Mouse (Mus musculus) forebrain, embryonic 10.5 days (tissue): ENCODE results near the gene Furin. TPM values are rescaled to one million over a fixed set of nuclear protein-coding genes. Genes with fewer than 3 reads are reported as not detected.

Experiments
- DNase-seq: peaks from one replicate; pipeline ENCODE4 v3.0.0-alpha.2; 2017; ENCODE audit warnings: low spot score; ENCODE audit errors: extremely low spot score
- H3K27ac ChIP-seq: fragments of 300-500 bp; sonication (generic); 2 replicates; pipeline ENCODE4 v1.5.1; 2016; ENCODE audit warnings: mild to moderate bottlenecking
- H3K27me3 ChIP-seq: fragments of 300-500 bp; sonication (generic); 2 replicates; pipeline ENCODE4 v1.6.1; 2016; ENCODE audit warnings: mild to moderate bottlenecking; ENCODE audit not compliant: poor library complexity, severe bottlenecking
- H3K36me3 ChIP-seq: fragments of 300-500 bp; sonication (generic); replicated peaks from 2 replicates; pipeline ENCODE4 v1.6.1; 2016; ENCODE audit warnings: mild to moderate bottlenecking, moderate library complexity
- H3K4me1 ChIP-seq: fragments of 300-500 bp; sonication (generic); 2 replicates; pipeline ENCODE4 v1.6.1; 2016
- H3K4me3 ChIP-seq: fragments of 300-500 bp; sonication (generic); 2 replicates; pipeline ENCODE4 v1.5.1; 2016; ENCODE audit warnings: mild to moderate bottlenecking, moderate library complexity
- H3K9me3 ChIP-seq: fragments of 300-500 bp; sonication (generic); 2 replicates; pipeline ENCODE4 v1.6.1; 2016; ENCODE audit warnings: mild to moderate bottlenecking, moderate library complexity
- WGBS: fragments of 180-500 bp; shearing (Covaris S2); methylation state at CpG from one replicate; pipeline ENCODE4 v1.1.7; 2016; 5-methylcytosine and 5-hydroxymethylcytosine counted together
- polyA plus RNA-seq: library from polyadenylated mRNA; unstranded; fragments of >200 nt; fragmentation: Nextera tagmentation; extraction: Ambion mirVana; gene quantifications from 2 replicates; pipeline ENCODE4 v1.2.1, GENCODE M21; 2016

Furin gene
- polyA plus RNA-seq, 1 experiment from 2014 or later = 3.9 TPM

DNA sequence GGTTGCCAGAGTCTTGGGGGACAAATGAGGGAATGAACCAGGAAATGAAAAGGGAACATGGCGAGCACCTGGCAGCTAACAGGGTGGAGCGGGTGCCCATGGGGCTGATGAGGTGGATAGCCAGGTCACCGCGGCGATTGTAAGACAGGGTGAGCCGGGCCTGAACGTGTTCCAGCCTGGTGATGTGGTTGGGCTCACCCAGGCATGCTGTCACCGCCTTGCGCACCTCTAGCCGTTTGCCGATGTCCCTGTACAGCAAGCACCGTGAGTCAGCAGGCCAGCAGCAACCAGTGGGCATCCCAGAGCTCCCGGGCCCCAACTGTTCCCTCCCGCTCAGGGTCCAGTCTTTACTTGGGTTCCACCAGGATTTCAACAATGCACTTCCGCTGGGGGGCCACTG is 13.1 kb downstream of the Furin start:
- H3K27me3 ChIP-seq = peaks cover 23% of the 10 kb centered on the region
- 96% methylated on average over 15 of the region's 15 CpGs for WGBS
- H3K4me1 ChIP-seq = peaks cover 21% of the 10 kb centered on the region
- DNase-seq = no peak
- no peaks in the 10 kb centered on the region for H3K9me3 ChIP-seq
- peaks cover 68% of the 10 kb centered on the region for H3K36me3 ChIP-seq
- no peak overlapping the region for H3K4me3 ChIP-seq
- H3K27ac ChIP-seq = no peak overlapping the region

DNA sequence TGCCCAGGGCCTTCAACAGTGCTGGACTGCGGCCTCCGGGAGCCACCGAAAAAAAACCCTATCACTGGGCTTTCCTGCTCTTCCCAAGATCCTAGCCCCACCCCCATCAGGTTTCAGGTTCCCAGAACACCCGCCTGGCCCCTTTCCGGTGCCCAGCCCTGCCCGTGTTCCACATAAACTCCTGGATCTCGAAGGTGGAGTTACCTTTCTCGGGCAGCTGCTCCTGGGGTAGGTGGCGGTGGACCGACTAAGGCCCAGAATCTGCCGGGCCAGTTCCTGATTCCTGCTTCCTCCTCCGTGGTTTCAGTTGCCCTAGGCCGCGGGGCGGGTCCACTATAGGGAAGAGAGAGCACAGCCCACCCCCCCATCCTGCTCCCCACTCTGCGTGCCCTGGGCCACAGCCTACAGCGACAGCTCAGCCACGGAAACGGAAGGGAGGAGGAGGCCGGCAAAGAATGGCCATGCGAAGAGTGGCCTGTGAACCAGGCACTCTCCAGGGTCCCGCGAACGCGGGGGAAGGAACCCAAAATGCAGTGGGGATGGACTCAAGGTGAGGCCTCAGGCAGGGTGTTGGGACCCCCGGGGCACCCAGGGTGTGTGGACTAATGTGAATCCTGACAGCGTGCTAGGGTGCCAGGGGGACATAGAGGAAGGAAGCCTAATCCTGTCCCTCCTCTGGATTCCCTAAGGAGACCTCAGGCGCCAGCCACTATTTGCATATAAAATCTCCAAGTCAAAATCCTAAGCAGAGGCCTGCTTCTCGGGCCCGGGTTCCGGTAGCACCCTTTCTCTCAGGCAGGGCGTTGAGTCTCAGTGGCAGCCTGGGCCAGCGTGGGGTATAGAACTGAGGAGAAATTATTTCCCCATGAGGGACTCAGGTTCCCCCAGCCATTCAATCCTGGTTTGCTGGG is 17.3 kb downstream of the Furin start, which contains the start of gene Fes:
Gene Fes, minus strand, starts transcription at position 314 of the 911 bp plus-strand sequence.
- WGBS = 5% methylated on average over 33 of the region's 33 CpGs
- peaks cover 32% of the 10 kb centered on the region for H3K36me3 ChIP-seq
- no peaks in the 10 kb centered on the region for H3K9me3 ChIP-seq
- H3K4me3 ChIP-seq = peak within 1 kb of the TSS; percentile 47
- H3K27ac ChIP-seq = peak within 1 kb of the TSS; percentile 81
- peaks cover 43% of the 10 kb centered on the region for H3K27me3 ChIP-seq
- DNase-seq = peak; percentile 53
- H3K4me1 ChIP-seq = peaks cover 31% of the 10 kb centered on the region

DNA sequence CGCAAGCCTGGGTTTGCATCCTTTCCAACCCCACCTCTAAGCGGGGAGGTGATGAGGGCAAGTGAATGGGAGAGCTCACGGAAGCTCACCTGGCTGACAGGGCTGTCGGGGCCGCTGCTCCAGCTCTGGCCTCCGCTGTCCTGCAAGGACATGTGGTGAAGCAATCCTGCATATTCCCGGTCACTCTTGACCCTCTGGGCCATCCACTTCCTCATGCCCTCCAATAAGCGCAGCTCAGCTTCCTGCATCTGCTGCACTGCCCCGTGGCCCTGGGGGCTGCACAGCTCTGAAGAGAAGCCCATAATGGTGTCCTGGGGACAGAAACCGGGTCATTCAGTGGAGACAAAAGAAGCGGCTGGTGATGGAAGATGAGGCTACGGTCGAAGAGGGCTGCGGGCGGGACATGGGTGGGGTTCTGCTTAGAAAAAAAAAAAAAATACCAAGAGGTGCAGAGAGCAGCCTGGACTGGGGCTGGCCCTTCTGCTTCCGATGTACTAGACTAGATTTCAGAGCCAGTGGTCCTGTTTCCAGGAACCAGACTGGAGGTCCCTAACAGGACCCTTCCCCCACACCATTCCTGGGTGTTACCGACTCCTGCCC is 18.1 kb downstream of the Furin start:
- peak; percentile 26 for DNase-seq
- Histone ChIP-seq H3K9me3 (no peaks in the 10 kb centered on the region), H3K4me3 (peak overlapping the region; percentile 47), H3K27ac (peak overlapping the region; percentile 81), H3K27me3 (peaks cover 50% of the 10 kb centered on the region), H3K36me3 (peaks cover 25% of the 10 kb centered on the region), H3K4me1 (peaks cover 37% of the 10 kb centered on the region)
- 20% methylated on average over 17 of the region's 17 CpGs for WGBS

DNA sequence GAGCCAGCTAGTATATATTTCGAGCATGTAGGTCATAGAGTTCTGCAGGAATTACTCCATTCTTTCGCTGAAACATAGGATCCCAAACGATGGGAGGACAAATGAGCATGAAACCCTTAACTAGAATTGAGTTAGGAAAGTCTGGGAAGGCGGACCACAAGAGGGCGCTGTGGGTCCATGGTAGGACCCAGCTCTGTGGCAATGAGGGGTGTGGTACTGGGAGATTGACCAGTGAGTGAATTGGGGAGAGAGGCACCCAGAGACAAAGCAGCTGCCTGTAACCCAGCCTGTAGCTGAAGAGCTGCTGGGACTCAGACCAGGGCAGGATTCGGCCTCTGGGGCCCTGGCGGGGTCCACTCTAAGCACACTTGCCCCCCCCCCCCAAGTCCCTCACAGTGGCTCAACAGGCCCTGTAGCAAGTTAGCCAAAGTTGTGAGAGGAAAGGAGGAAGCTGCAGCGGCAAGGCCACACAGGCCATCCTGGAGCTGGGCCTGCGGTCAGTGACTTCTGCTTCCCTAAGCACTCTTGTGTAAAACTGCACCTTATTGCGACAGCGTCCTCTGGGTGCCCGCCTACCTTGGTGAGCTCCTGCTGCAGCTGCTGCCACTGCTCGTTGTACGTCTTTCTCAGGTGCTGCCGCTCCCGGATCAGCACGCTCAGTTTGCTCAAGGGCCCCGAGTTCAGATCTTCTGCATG is 18.9 kb downstream of the Furin start:
- 30% methylated on average over 18 of the region's 18 CpGs for WGBS
- peak; percentile 92 for DNase-seq
- peaks cover 58% of the 10 kb centered on the region for H3K27me3 ChIP-seq
- H3K9me3 ChIP-seq = no peaks in the 10 kb centered on the region
- peak overlapping the region; percentile 81 for H3K27ac ChIP-seq
- peaks cover 17% of the 10 kb centered on the region for H3K36me3 ChIP-seq
- H3K4me1 ChIP-seq = peaks cover 37% of the 10 kb centered on the region
- peak overlapping the region; percentile 47 for H3K4me3 ChIP-seq

DNA sequence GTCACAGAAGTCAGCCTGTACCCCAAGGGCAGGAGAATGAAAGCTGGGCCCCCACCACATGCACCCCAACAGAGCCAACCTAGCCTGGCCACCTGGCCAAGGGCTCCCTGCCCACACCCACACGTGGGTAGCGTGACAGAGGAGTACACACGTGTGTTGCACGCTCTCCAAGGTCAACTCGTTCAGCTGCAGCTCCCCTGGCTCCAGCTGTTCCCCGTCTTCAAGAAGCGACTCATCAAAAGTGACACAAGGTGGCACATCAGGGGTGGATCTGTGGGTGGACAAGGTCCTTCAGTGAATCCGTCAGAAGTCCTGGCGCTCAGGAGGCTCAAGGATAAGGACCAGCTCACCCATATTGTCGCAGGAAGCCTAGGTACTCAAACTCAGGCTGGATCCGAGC is 22.3 kb downstream of the Furin start:
- Histone ChIP-seq H3K9me3 (no peaks in the 10 kb centered on the region), H3K27me3 (peaks cover 49% of the 10 kb centered on the region), H3K36me3 (peaks cover 7% of the 10 kb centered on the region; the same call in 1 of the 2 replicates), H3K4me1 (peaks cover 24% of the 10 kb centered on the region), H3K27ac (0 out of 2 replicates have a peak overlapping the region, but pooled peaks have one; percentile 7), H3K4me3 (no peak overlapping the region)
- DNase-seq = no peak
- 79% methylated on average over 11 of the region's 11 CpGs for WGBS

DNA sequence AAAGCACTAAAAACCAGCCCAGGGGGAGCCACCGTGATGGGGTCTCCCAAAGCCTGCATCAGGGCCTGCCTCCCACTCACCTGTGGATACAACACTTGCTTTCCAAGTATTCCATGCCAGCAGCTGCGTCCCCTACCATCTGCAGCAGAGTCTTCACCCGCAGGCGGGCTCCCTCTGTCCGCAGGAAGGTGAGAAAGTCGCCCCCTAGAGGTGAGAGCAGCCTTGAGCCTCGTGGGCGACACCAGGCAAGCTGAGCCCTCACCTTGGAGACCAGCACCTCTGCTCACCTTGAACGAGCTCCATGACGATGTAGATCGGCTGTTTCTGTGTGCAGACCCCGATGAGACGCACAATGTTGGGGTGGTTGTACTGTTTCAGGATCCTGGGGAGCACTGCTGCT is 25.7 kb downstream of the Furin start:
- no peak for DNase-seq
- H3K9me3 ChIP-seq = no peaks in the 10 kb centered on the region
- H3K36me3 ChIP-seq = peaks cover 7% of the 10 kb centered on the region; the same call in 1 of the 2 replicates
- 68% methylated on average over 13 of the region's 13 CpGs for WGBS
- peaks cover 6% of the 10 kb centered on the region for H3K4me1 ChIP-seq
- H3K27ac ChIP-seq = no peak overlapping the region
- no peak overlapping the region for H3K4me3 ChIP-seq
- H3K27me3 ChIP-seq = peaks cover 34% of the 10 kb centered on the region

DNA sequence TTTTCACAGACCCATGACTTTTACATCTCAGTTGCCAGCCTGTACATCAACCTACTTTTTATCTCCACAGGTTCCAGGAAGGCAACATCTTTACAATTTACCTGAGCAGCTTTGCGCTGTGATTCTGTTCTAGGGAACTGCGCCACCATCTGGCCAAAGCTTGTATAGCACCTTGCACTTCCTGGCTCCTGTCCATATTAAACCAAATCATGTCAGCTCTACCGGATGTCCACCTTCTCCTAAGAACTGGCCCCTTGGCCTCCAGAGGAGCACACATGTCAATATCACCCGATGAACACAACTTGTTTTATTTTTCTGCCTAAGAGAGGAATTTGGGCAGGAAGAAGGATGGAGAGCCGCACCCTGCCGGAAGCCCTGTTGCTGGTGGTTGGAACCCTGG is 27.8 kb downstream of the Furin start:
- H3K4me3 ChIP-seq = no peak overlapping the region
- peaks cover 18% of the 10 kb centered on the region for H3K27me3 ChIP-seq
- peaks cover 7% of the 10 kb centered on the region; the same call in 1 of the 2 replicates for H3K36me3 ChIP-seq
- H3K27ac ChIP-seq = no peak overlapping the region
- WGBS = 36% methylated on average over 6 of the region's 6 CpGs
- DNase-seq = peak; percentile 62
- H3K9me3 ChIP-seq = no peaks in the 10 kb centered on the region
- H3K4me1 ChIP-seq = peaks cover 1% of the 10 kb centered on the region

DNA sequence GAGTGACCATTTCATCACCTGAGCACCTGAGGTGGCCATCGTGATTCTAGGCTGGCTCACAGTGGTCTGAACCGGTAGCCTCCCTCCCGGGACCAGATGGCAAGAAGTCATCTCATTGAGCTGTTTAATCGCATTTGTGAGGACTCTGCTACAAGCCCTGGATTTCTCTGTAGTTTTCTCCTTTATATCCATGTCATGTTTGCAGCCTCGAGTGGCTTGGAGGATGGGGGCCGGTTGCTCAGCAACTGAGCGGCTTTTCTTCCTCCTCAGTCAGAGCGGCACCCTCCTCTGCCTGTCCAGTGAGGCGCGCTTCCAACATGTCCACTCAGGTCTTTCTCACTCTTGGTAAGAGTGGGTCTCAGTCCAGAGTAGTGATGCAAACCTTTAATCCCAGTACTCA is 29.0 kb downstream of the Furin start:
- 84% methylated on average over 10 of the region's 10 CpGs for WGBS
- H3K4me1 ChIP-seq = peaks cover 5% of the 10 kb centered on the region; the same call in 1 of the 2 replicates
- H3K9me3 ChIP-seq = no peaks in the 10 kb centered on the region
- H3K27me3 ChIP-seq = peaks cover 5% of the 10 kb centered on the region; the same call in 1 of the 2 replicates
- DNase-seq = no peak
- 0 out of 2 replicates have a peak, but pooled peaks cover 7% of the 10 kb centered on the region for H3K36me3 ChIP-seq
- no peak overlapping the region for H3K4me3 ChIP-seq
- H3K27ac ChIP-seq = no peak overlapping the region

DNA sequence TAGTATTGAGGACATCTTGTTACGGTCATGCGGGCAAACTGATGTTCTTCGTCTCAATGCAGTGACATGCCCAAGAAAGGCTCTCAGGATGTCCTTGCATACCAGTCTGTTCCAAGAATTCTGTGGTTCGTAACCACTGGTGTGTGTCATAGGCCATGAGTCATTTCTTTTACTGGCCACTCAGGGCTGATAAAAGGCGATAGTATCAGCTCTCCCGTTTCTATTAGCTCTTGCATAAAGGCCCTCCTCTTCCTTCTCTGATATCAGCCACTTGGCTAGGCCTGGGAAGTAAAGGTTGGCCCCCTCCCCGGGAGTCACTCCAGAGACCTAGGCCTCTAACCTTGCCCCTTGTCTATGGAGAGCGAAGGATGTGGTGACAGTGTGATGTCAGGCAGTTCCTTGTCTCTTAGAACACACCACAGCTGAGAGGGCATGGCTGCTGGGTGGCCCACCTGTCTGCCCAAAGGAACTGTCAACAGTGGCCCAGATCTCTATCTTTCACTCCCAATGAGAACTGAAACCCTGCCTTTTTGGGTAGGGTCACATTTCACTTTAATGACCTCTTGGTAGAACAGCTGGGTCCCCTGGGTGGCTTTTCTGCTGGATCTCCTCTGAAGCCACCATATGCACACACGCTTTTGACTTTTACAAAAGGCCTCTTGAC is 29.7 kb downstream of the Furin start:
- H3K27ac ChIP-seq = no peak overlapping the region
- H3K4me3 ChIP-seq = no peak overlapping the region
- 91% methylated on average over 9 of the region's 9 CpGs for WGBS
- no peaks in the 10 kb centered on the region for H3K27me3 ChIP-seq
- DNase-seq = no peak
- peaks cover 11% of the 10 kb centered on the region for H3K4me1 ChIP-seq
- H3K9me3 ChIP-seq = no peaks in the 10 kb centered on the region
- H3K36me3 ChIP-seq = 0 out of 2 replicates have a peak, but pooled peaks cover 5% of the 10 kb centered on the region

DNA sequence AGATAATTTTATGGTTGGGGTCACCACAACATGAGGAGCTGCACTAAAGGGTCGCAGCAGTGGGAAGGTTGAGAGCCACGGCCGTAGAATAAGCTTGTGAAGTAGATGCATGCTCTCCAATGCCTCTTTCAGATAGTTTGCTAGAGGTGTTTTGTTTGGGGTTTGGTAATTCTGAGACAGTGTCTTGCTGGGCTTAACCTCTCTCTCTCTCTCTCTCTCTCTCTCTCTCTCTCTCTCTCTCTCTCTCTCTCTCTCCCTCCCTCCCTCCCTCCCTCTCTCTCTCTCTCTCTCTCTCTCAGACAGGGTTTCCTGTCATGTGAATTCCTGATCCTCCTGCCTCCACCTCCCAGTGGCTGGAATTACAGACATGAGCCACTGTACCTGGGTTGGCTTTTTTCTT is 30.5 kb downstream of the Furin start:
- H3K4me3 ChIP-seq = no peak overlapping the region
- WGBS = 93% methylated on average over 3 of the region's 3 CpGs
- no peaks in the 10 kb centered on the region for H3K9me3 ChIP-seq
- no peak for DNase-seq
- peaks cover 18% of the 10 kb centered on the region for H3K4me1 ChIP-seq
- H3K27ac ChIP-seq = no peak overlapping the region
- 0 out of 2 replicates have a peak, but pooled peaks cover 5% of the 10 kb centered on the region for H3K36me3 ChIP-seq
- H3K27me3 ChIP-seq = no peaks in the 10 kb centered on the region

DNA sequence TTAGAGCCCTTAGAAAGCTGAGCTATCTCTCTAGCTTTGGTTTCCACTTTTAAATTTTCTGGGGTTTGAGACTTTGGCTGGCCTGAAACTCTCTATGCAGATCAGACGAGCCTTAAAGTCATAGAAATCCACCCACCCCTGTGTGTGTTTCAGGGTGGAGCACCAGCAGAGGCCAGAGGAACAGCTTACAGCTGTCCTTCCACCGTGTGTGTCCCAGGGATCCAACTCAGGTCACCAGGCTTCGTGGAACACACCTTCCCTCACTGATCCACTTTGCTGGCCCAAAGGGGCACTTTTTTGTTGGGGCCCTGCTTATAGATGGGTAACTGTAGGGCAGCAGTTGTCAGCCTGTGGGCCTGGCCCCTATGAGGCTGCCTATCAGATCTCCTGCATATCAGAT is 31.0 kb downstream of the Furin start:
- Histone ChIP-seq H3K4me1 (peaks cover 23% of the 10 kb centered on the region), H3K4me3 (no peak overlapping the region), H3K27ac (no peak overlapping the region), H3K9me3 (no peaks in the 10 kb centered on the region), H3K36me3 (0 out of 2 replicates have a peak, but pooled peaks cover 5% of the 10 kb centered on the region), H3K27me3 (no peaks in the 10 kb centered on the region)
- DNase-seq = no peak
- WGBS = 68% methylated on average over 3 of the region's 3 CpGs

DNA sequence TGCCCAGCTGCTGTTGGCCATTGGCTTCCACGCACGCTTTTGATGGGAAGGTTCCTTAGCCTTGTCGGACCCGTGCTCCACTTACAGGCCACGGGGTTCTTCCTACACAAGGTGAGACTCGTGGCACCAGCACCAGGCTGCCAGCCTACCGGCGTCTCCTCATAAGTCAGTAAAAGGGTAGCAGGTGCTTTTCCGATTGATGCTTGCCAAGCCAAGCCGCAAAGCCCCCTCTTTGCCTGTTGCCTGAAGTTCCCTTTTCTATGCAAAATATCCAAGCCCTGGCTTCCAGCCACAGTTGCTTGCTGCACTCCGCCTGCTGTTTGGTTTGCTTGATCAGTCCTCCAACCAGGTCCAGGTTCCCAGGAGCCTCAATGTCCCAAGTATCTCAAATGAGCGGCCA is 31.4 kb downstream of the Furin start:
- Histone ChIP-seq H3K36me3 (peaks cover 6% of the 10 kb centered on the region; the same call in 1 of the 2 replicates), H3K4me3 (no peak overlapping the region), H3K27me3 (no peaks in the 10 kb centered on the region), H3K27ac (no peak overlapping the region), H3K9me3 (no peaks in the 10 kb centered on the region), H3K4me1 (peaks cover 27% of the 10 kb centered on the region)
- WGBS = 91% methylated on average over 12 of the region's 12 CpGs
- no peak for DNase-seq
